Mouse (Mus musculus) stomach, embryonic 15.5 days (tissue): ENCODE measurements at regions not wholly inside any gene's neighbourhood (a gene's known extent, or its start where the extent isn't known, plus 50 kb on each side); places are given as distances from the start of the nearest gene placed in this dataset.
A peak's percentile ranks its signal among the peaks of the same experiment; 100 is the strongest.

Source experiments
- ATAC-seq: fragments of 200-750 bp; cut with Nextera tagmentation; 2 replicates; pipeline ENCODE4 v1.8.0; 2017; ENCODE audit warnings: low read depth, moderate number of reproducible peaks, moderate TSS enrichment; ENCODE audit not compliant: insufficient read depth, low FRiP score
- H3K27ac ChIP-seq: fragments of 300-500 bp; sonication (generic); 2 replicates; pipeline ENCODE4 v1.5.1; 2015; ENCODE audit warnings: mild to moderate bottlenecking, inconsistent platforms
- H3K27me3 ChIP-seq: fragments of 300-500 bp; sonication (generic); replicated peaks from 2 replicates; pipeline ENCODE4 v1.6.1; 2015; ENCODE audit warnings: inconsistent platforms
- H3K36me3 ChIP-seq: fragments of 300-500 bp; sonication (generic); 2 replicates; pipeline ENCODE4 v1.6.1; 2015; ENCODE audit warnings: inconsistent platforms
- H3K4me1 ChIP-seq: fragments of 300-500 bp; sonication (generic); 2 replicates; pipeline ENCODE4 v1.6.1; 2015; ENCODE audit warnings: inconsistent platforms
- H3K4me2 ChIP-seq: fragments of 300-500 bp; sonication (generic); 2 replicates; pipeline ENCODE4 v1.6.1; 2015; ENCODE audit warnings: mild to moderate bottlenecking, inconsistent platforms
- H3K4me3 ChIP-seq: fragments of 300-500 bp; sonication (generic); replicated peaks from 2 replicates; pipeline ENCODE4 v1.5.1; 2015; ENCODE audit warnings: inconsistent platforms
- H3K9ac ChIP-seq: fragments of 300-500 bp; sonication (generic); 2 replicates; pipeline ENCODE4 v1.6.1; 2015; ENCODE audit warnings: inconsistent platforms
- H3K9me3 ChIP-seq: fragments of 300-500 bp; sonication (generic); 2 replicates; pipeline ENCODE4 v1.6.1; 2016; ENCODE audit warnings: inconsistent platforms
- WGBS: fragments of 180-500 bp; shearing (Covaris S2); methylation state at CpG from one replicate; pipeline ENCODE4 v1.1.7; 2015; 5-methylcytosine and 5-hydroxymethylcytosine counted together

- H3K9ac ChIP-seq = no peak overlapping the region
- H3K4me3 ChIP-seq = no peak overlapping the region
- no peak overlapping the region for H3K27ac ChIP-seq
- H3K4me2 ChIP-seq = no peak overlapping the region
- no peaks in the 10 kb centered on the region for H3K27me3 ChIP-seq
- 75% methylated on average over 4 of the region's 4 CpGs for WGBS
- H3K4me1 ChIP-seq = no peaks in the 10 kb centered on the region
- H3K9me3 ChIP-seq = no peaks in the 10 kb centered on the region
- ATAC-seq = no peak
- H3K36me3 ChIP-seq = no peaks in the 10 kb centered on the region
These were observed 72.2 kb upstream of the Ccdc71l start for GRCm38 (mm10) chr12:32306326-32306725.

GRCm38 (mm10) chr12:32307280-32308006 is 71.1 kb upstream of the Ccdc71l start:
- no peaks in the 10 kb centered on the region for H3K36me3 ChIP-seq
- H3K4me2 ChIP-seq = no peak overlapping the region
- no peak overlapping the region for H3K4me3 ChIP-seq
- H3K9me3 ChIP-seq = no peaks in the 10 kb centered on the region
- no peaks in the 10 kb centered on the region for H3K4me1 ChIP-seq
- no peaks in the 10 kb centered on the region for H3K27me3 ChIP-seq
- peak; percentile 95 for ATAC-seq
- no peak overlapping the region for H3K9ac ChIP-seq
- H3K27ac ChIP-seq = no peak overlapping the region
- 55% methylated on average over 9 of the region's 9 CpGs for WGBS

GRCm38 (mm10) chr12:32315099-32315783 is 63.3 kb upstream of the Ccdc71l start:
- Histone ChIP-seq H3K4me2 (no peak overlapping the region), H3K4me3 (no peak overlapping the region), H3K36me3 (no peaks in the 10 kb centered on the region), H3K9ac (no peak overlapping the region), H3K4me1 (no peaks in the 10 kb centered on the region), H3K27me3 (no peaks in the 10 kb centered on the region), H3K27ac (no peak overlapping the region), H3K9me3 (no peaks in the 10 kb centered on the region)
- ATAC-seq = no peak
- WGBS = 83% methylated on average over 1 of the region's 1 CpGs
